Mouse (Mus musculus): Measurements from ENCODE around the gene Srgap2.
"Not testable (repeated sequence)": the region's sequence is repeated elsewhere in the genome, so short reads cannot be mapped to it uniquely, and the experiment has no call there.

The Srgap2 gene

DNA sequence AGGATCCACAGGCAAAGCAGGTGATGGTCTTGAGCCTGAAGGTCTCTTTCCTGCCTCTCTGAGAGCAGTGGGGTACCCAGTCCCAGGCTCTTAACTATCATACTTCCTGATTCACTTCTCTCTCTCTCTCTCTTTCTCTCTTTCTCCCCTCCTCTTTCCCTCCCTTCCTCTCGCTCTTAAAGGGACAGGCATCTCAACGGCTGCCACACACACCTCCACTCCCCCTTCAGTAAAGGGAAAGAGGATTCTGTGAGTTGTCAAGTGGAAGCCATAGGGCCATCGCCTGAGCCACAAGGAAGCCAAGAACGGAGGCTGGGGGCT, 247.7 kb downstream of the Srgap2 start, which contains the start of gene Ikbke:
Ikbke (minus strand) TSS at position 151 of the 321 bp plus-strand sequence.
- no peak for DNase-seq

DNA sequence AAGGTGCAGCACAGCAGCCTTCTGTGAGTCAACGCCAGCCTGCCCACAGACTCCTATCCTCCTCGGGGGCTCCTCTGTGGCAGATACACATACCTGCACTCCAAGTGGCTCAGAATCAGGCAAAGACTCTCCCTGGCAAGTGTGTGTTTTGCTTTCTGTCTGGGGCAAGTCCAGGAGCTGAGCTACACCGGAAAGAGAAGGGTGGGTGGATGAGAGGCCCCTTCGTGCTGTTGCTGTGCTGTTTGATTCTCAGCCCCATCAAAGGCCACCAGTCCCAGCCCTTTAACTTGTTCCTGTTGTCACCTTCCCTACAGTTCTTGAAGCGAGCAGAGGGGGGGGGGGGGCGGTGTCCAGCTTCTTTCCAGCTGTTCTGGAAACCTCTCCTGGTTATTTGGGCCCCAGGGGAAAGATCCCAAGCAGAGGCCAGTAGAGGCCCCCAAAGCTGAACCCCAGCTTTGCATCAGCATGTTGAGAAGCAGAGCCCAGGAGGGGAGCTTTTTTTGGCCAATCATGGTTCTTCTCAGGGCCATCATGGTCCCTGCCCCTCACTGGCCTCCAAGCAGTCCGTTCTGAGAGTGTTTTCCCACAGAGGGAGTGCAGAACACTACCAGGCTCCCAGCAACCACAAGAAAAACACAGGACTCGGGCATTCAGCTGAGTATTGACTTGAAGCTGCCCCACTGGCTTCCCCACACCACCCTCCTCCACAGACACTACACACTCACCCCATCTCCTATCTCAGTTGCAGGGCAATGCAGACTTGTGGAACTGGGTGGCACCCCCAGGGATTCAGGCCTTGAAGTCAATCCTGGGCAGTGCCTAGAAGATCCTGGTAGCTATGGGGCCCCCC, 248.3 kb downstream of the Srgap2 start:
- DNase-seq = no peak

DNA sequence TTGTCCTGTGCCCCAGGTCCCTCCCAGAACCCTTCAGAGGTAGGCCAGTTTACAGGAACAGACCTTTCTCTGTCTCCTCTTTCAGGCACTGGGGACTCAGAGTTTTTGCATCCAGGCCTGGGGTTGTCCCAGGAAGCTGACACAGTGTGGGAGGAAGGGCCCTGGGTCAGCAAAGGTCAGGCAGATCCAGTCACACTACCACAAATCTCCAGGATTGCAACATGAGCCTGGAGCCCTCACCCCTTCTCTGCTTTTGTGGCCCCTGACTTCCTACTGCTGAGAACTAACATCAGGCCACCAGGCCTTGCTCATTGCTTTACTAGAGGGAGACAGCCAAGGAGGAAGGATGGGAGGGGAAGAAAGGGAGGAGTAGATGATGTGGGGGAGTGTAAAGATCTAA, 250.3 kb downstream of the Srgap2 start:
- no peak for DNase-seq

- DNase-seq = no peak
Measured at GRCm38 (mm10) chr1:131275577-131275976, 251.6 kb downstream of the Srgap2 start.

DNA sequence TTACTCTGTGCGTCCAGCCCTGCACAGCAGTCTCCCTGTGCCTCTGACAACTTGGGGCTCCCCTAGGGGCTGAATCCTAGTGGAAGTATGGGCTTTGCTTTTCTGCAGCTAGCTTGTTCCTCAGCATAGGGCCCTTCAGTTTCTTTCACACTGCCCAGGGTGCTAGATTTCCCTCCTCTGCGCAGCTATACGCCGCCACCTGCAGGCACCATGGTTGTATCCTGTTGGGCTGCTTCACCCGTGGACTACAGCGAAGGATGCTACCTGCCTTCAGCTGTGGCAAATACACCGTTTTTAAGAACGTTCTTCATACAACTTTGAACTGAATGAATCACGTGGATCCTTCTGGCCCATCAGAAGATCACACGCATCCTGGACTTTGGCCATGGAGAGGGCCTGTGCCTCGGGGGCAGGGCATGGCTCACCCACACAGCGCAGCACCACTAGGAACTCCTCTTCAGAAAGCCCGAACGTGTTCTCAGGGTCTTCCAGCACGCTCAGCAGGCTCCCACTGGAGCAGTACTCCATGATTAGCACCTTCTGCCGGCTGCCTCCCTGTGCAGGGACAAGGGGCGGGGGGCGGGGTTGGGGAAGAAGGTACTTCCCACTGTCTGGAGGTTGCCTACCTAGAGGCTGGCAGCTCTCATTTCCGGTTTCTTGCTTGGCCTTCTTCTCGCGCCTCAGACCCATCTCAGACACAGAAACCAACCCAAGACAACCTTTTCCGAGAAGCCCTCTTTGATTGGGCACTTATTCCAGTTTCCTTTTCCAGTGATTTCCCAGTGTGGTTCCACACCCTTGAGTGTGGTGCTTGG, 252.2 kb downstream of the Srgap2 start:
- DNase-seq = no peak

DNA sequence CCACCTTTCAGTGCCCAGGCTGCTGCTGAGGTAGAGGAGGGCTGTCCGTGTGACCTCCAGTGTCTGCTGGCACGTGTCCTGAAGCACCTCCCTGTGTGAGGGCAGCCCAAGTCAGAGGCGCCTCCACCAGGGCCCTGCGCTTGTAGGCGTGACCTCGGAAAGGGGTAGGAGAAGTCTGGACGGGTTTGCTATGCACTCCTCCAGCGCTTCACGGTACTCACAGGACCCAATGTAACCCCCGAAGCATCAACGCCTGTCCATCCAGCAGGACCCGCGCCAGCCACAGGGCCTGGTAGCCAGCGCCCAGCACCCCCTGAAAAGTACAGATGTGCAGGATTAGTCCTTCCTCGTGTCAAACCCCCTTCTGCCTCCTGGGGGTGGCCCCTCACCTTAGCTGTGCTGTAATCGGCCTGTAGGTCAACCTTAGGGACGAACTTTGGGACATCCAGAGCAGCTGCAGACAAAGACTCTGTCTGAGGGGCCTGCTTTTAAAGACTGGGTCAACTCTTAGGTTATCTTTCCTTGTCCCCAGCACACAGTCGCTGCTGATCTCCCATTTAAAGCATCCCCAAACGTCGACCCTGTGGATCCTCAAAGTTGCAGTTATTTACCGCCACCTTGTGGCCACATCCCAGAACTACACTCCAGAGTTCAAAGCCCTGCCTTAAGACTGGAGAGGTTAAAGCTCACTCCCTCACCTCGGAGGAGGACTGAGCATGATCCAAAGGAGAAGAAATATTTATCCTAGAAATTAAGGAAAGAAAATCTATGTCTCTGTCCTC, 257.2 kb downstream of the Srgap2 start:
- peak; percentile 78 for DNase-seq

GRCm38 (mm10) chr1:131268776-131269175, 258.4 kb downstream of the Srgap2 start:
- DNase-seq = no peak

DNA sequence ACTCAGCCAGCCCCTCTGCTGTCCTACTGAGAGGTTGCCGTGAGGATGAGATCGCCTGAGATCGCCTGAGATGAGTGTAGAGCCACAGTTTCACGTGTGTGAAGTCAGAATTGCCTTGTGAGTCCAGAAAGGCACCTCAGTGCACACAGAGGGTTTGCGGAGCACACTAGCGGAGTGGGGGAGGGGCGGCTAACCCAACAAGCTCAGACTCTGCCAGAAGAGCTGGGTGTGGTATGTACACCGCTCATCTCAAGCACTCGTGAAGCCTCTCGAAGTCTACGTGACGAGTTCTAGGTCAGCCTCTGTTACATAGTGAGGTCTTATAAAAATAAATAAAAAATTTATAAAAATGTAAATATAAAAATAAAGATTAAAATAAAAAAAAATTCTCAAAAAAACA, 263.2 kb downstream of the Srgap2 start:
- DNase-seq = no peak

DNA sequence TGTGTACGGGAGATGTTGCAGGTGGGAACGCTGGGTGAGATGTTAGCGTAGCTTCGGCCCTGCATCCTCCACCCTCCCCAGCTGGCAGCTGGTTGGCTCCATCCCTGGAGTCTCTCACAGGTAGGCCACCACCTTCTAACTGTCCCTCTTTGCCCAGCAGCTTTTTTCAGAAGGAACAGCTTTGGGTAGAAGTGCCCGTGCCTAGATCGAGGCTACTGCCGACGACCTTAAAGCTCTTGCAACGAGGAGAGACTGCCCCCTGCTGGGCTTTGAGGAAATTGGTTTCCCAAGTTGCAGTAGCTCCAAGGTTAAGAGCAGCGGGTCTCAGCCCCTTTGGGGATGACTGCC, 266.9 kb downstream of the Srgap2 start:
- peak; percentile 83 for DNase-seq

DNA sequence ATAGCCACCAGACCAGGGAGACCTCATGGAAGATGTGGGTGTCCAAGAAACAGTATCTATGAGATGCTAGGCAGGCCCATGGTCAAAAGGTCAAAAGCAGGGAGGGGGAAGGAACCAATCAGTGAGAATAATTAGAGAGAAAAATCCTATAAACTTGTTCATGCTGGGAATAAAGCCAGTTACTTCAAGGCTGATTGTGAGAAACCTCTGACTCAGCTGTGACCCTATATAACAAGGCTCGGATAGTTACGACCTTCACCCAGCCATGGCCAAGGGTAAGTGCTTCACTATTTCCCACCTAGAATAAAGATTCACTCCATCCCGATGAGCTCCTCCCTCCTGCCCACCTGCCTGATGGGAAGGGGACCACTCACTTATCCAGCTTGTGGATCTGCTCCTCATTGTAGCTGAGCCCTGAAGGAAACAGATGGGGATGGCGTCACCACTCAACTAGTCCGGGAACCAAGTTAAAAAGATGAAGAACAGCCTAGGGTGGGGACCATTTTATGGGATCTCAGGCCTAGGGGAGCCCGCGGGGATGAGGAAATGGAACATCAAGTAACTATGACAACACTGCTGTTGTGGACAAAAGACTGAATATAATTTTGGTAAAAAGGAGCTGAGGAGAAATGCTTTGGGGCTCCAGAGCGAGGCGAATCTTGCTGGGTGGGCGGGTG, 267.4 kb downstream of the Srgap2 start:
- no peak for DNase-seq

DNA sequence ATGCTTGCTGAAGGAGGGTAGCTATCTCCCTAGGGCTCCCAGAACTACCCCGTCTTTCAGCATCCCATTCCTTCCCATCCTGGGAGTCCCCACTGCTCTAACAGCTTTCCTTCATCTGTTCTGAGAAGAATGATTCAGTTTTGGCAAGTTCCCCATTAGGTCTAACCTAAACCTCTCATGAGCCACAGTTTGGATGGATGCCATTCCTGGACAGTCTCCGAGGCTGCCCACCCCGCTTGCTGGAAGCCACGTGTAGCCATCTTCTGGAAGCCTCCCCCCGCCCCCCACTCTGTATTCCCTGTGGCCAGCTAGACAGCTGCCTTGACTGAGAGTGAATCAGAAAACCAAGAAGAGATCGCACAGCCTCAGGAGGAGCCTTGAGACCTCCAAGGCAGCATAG, 269.9 kb downstream of the Srgap2 start:
- DNase-seq = no peak

GRCm38 (mm10) chr1:131252516-131253250, 274.5 kb downstream of the Srgap2 start:
- DNase-seq = not testable (repeated sequence)

GRCm38 (mm10) chr1:131246433-131247395, 280.4 kb downstream of the Srgap2 start:
- DNase-seq = peak; percentile 49

GRCm38 (mm10) chr1:131245926-131246325, 281.2 kb downstream of the Srgap2 start:
- peak; percentile 60 for DNase-seq

- peak; percentile 79 for DNase-seq
Measured at GRCm38 (mm10) chr1:131245089-131245856, 281.9 kb downstream of the Srgap2 start, which contains the start of gene Rassf5. Gene Rassf5, minus strand, starts transcription at chr1:131245258.

DNA sequence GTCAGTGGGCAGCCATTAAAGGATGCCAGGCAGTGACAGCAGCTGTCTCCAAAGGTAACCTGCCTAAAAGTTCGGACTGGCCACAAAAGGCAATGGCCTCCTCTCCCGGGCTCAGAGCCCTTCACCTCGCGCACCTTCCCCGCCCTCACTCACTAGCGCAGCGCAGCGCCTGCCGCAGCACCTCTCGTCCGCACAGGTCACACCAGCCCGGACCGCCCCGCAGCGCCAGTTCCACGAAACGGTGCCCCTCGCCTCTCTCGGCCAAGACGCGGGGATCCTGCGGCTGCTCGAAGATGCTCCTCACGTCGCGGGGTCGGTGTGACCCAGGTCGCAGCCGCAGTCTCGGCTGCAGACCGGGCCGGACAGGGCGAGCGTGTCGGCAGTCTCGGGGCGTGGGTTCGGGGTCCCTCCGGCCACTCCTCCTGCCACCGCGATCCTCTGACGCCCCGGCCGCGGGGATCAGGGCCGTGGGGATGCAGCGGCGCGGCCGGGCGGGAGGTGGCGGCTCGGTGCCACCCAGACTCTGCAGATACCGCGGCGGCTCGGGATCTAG, 282.5 kb downstream of the Srgap2 start:
- peak; percentile 16 for DNase-seq

- DNase-seq = no peak
Measured at GRCm38 (mm10) chr1:131242956-131243355, 284.2 kb downstream of the Srgap2 start.

DNA sequence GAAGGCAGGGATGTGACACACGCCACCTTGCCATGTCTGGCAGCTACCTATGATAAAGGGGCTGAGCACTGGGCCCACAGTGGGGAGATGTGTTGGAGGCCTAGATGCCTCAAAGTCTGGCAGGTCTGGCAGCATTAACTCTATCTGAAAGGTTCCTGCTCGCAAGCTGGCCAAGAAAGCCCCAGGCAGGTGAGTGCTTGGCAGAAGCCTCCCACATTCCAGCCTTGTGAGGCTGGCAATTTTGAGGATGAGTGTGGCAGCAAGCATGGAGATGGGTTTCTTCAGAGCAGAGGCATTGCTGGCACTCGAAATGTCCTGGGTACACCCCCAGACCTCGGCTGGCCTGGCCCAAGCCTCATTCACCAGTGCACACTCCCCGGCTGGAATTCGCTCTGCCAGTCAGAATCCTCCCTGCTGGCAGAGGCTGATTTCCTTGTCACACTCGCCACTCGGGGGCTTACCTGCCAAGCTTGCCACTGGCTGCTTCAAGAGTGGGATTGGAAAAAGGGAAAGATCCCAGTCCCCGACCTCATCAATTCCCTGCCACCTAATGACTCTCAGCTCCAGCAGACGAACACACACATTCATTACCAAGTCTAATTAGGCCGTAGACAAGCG, 287.5 kb downstream of the Srgap2 start:
- DNase-seq = no peak

DNA sequence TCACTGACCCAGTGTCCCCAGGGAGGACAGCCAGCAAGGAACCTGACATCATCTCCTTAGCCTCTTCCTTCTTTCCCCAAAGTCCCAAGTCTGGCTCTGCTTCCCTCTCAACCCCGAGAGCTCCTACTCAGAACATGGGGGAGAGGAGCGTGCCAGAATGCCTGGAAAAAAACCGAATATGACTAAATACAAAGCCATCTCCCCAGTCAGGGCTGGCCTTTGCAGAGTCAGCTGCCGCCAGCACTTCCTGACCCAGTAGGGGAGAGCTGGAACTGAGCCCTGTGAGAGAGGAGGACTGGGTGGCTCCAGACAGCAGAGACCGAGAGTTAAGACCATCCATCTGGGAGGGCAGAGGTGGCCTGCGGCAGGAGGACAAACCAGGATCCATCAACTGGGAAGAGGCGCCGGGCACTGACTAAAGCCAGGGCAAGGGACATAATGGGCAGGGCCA, 288.2 kb downstream of the Srgap2 start:
- peak; percentile 72 for DNase-seq
